Mouse (Mus musculus) cerebellum, adult 11-12 months (tissue): ENCODE results near the gene Cadps.

ENCODE experiments used
- DNase-seq: peaks from one replicate; pipeline ENCODE4 v3.0.0; 2022

Cadps gene

DNA sequence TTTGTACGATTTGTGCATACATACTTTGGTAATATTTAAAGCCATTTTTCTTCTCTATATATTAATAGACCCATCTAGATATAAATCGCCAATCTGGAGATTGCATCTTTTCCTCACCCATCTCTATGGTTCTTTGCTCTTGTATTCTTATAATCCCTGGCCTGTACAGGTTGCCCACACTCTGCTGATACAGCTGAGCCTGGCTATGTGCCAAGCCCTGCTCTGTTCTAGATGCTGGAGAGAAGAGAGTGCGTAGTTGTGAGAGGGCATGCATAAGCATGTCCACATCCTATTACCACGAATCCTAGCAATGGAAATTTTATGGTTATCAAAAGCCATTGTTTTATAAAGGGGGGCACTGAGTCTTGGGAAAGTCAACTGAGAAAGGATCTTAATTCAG is 360.7 kb downstream of the Cadps start:
- DNase-seq: no peak

DNA sequence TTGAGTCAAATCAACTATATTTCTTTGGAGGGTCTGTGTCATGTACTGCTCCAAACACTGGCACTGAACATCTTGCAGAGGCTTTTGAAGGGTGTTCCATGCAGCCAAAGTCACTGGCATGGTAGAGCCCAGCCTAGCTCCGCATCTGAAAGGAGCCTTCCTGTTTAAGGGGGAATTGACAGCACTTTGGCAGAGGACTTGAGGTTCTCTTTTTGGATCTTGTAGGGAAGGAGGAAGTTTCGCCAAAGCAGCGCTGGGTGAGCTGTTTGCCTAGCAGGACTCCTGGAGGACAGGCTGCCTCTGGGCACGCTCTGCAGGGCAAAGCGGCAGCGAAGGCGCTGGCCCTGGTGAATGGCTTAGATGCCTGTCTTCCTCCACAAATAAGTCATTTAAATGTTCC is 363.2 kb downstream of the Cadps start:
- DNase-seq: no peak

DNA sequence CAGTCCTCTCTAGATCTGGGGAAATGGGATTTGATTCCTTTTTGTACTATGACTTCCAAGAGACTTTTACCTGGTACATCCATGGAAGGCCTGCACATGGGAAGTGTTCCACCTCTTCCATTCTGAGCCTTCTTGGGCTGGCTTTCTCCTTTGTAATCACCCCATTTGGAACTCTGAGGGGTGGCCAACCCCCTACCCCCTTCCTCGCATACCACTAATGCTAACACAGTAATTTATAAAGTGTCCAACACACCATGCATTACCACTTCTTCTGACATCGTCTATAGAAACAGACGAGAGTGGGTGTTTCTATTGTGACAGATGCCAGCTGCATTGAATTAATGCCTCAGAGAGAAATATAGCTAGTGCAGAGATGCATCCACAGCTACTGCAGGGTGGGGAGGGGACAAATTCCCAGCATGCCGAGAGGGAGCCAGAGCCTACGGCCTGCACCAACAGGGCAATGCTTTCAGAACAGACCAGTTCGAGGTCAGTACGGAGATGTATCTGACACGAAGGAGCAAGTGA is 367.8 kb downstream of the Cadps start:
- DNase-seq: no peak

DNA sequence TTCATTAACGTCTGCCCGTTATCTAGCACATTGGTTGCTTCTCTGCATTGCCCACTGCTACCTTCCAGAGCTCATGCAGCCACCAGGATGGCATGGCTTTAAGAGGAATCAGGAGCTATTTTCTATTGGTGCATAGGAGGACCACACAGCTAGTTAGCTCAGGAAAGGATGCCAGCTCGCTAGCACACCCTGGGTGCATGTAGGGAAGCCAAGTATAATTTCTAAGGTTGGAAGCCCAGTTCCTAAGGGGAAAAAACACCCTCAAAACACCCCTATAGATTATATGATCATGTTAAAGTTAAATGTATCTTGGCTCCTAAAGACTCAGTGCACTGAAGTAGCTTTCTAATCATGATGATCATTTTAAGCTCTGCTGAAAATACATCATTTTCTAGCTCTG is 372.1 kb downstream of the Cadps start:
- DNase-seq: no peak

DNA sequence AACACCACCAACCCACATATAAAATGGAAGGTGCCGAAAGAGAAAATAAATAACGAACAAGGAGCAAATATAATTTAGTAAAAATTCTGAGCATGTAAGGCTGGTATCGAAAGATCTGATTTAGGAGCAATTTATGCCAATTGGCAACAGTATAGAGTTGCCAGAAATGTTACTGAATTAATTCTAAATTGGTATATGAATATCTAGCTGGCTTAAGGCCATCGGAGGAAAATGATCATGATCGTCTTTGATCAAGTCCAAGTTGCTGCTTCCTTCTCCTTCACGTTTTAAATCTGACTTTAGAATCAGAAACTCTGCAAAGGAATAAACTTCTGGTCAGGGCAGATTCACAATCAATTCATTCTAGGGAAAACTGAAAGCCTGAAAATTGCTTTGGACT is 374.0 kb downstream of the Cadps start:
- DNase-seq: no peak

DNA sequence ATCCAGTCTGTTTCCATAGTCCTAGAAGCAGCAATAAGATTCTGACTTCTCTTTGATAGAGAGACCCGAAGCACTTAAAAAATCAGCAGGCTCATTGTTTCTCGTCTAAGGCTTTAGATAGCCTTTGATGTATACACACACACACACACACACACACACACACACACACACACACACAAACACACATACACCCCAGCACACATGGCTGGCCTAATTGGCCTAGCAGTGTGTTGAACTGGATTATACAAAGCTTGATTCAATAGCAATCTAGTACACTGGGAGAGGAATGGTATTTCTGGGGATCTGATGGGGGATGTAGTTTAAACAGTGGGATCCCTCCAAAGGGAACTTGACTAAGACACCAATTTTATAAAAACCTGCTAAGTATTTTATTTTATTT is 381.9 kb downstream of the Cadps start:
- DNase-seq: no peak

DNA sequence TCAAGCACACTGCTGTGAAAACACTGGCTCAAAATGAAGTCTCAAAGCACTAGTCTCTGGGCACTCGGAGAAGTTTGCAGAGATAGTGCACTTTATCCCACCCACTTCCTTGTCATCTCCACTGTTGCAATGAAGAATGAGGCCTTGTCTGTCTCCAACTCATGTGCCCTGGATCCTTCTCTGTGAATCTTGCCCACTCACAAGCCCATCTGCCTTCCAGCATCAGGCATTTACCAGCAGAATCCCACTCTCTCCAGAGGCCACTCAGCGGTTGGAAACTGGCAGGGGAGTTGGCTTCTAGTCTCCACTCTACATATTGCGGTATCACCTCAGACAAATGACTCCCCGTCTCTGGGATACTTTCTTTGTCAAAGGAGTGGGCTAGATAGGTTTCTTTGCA is 384.9 kb downstream of the Cadps start:
- no peak for DNase-seq

DNA sequence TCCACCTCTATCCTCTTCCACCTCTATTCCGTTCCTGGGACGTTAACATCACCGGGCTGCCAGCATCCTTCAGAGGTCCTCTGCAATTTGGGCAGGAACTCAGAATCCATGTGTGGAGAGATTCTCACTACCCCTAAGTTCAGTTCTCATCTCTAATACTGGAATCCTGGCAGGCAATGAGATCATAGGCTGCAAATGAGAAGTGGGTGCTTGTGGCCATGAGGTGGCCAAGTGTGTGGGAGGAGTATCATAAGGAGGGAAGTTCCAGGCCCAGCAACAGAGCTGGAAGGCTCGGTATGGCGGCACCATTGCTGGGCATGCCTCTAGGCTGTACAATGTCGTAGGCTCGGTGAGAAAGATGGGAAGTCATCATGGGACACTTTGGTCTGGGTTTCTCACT is 385.5 kb downstream of the Cadps start:
- DNase-seq: no peak

DNA sequence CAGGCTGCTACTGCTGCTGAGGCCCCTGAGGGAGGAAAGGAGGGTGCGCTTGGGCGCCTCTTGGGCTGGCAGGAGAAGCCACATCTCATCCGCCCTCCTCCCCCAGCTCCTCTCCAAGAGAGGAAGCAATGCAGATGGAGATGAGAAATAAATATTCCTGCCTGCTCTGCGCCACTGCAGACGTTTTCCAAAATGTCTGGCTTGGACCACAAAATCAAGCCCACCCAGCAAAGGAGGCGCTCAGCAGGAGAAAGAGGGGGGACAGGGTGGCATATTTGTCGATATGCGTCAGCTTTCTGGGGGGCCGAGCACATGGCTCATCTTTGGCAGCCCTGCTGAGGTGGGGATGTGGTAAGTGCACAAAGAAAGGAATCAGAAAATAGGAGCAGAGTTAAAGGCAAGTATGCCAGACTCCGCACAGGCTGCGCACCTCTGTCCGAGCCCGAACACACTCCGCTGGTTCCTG is 385.9 kb downstream of the Cadps start:
- DNase-seq: no peak

DNA sequence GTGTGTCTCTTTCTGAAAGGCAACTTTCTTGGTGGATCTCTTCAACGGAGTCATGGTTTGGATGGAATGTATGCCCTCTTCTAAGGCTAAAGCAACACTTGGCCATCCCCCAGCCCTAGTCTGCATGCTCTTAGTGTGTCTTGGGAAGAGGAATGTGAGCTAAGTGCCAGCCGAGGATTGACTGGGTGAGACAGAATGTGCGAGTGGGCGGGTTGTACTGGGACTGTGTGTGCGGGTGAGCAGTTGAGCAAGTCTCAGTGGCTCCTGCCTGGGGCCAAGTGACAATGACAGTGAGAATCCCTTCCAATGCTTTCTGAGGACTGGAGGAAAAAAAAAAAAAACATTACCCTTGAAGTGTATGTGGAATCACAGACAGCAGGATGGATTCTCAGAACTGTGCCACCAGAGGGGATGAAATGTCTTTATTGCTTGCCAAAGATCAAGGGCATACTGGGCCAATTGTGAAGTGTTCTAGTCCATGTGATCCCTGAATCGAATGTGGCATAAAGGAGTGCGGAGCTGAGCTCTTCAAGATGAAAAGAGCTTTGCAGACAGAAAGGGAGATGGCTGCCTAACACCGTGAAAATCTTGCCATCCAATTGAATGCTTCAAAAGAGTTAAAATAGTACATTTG is 394.7 kb downstream of the Cadps start:
- DNase-seq: no peak

DNA sequence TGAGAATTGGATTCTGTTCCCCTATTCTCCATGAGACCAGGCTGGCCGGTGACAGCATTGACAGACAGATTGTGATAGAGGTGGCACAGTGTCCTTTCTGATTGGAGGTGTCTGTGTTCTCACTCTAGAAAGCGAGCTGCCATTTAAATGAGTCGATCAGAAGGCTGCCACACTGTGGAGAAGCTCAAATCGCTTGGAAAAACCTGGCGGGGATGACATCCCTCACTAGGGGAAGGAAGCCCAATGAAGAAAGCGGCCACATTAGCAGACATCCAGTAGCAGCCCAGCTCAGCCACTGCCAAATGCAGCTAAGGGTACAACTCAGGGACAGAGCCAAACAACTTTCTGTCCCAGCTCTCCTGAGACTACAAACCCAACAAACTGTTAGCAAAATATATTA is 397.6 kb downstream of the Cadps start:
- no peak for DNase-seq

DNA sequence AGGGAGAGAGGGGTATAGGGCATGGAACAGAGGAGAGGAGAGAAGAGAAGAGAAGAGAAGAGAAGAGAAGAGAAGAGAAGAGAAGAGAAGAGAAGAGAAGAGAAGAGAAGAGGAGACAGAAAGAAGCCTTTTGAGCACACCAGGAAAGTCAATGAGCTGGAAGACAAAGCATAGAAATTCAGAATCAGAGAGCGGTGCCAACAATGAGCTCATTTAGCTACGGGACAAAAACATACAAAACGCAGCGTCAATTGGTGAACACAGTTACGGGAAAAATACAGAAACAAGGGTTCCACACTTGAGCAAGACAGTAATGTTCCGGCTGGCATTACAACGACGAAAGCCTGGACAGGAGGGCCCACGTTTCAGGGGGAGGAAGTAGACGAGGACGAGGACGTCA is 412.6 kb downstream of the Cadps start:
- no peak for DNase-seq

DNA sequence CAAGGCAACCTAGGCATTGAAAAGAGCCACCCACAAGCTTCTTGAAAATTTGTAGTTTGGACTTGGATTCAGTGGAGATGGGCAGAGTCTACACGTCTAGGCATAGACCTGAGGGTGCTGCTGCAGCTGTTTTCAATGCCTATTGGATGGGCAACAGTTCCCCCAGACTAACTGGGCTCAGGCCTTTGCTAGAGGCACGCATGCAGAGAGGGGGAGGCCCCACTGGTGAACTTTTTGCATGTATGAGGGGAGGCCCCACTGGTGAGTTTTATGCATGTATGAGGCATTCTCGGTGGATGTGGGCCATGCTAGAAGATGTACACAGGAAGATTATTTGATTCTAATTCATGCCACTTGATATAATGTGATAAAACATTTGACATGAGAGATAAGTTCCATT is 413.1 kb downstream of the Cadps start:
- no peak for DNase-seq

DNA sequence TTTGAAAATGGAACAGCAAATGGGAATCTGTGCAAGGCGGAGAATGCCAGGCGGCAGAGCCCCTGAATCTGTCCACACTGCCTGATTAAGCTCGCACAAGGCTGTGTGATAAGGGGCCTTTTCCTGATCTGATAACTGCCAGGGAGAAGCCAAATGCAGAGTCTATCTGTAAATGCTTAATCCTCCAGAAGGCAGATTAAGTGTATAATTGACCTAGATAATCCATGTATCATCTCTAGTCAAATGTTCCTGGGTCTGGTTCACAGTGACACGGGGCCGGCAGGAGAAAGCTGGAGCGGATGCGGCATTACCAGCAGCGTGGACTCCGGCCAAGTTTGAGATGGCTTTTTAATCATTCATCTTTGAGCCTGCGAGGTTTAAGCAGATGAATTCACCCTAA is 416.3 kb downstream of the Cadps start:
- DNase-seq: peak; percentile 39

DNA sequence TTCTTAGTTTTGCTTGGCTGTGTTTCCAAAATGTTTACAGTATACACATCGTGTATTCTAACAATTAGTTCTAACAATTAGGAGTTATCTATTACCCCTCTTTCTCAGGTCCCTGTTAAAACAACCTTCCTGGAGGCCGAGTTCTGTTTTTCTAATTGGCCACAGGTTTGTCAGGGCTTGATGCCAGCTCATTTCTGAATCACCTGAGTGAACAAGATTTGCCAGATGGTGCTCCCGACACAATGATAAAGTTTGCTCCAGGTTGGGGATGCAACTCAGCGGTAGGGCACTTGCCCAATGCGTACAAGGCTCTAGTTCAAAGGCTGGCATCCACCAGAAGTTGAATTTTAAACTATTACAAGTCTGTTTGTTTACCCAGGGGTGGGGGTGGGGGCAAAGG is 417.7 kb downstream of the Cadps start:
- DNase-seq: peak; percentile 59

DNA sequence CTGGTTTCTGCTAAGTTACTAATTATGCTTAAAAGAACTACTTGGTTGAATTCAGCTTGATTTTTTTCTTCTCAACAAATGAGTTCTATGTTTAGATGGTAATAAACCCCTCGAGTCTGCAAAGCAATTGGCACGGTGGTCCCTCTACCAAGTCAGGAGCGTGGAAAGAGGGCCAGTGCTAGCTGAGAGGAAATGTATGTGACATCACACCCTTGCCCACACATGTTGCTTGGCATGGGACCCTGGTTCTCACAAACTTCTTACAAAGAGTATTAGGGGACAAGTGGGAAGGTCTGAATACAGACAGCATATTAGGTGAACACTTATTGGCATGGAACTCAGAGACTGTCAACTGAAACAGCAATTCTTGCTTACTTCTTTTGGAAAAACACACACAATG is 418.2 kb downstream of the Cadps start:
- DNase-seq: no peak

DNA sequence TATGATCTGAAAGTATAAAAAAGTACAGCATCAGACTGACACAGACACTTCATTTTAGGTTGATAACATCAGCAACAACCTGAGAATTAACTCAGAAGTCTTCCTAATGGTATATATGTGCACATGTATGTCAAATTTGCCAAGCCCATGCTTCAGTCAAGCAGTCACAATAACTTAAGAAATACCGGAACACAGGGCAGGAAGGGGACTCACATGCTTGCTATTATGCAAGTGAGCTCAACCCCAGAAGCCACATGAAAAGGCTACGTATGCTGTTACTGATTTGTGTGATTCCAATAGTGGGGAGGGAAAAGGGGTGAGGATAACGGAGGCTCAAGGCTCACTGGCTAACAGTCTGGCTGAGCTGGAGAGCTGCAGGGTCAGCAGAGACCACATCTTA is 418.8 kb downstream of the Cadps start:
- no peak for DNase-seq

DNA sequence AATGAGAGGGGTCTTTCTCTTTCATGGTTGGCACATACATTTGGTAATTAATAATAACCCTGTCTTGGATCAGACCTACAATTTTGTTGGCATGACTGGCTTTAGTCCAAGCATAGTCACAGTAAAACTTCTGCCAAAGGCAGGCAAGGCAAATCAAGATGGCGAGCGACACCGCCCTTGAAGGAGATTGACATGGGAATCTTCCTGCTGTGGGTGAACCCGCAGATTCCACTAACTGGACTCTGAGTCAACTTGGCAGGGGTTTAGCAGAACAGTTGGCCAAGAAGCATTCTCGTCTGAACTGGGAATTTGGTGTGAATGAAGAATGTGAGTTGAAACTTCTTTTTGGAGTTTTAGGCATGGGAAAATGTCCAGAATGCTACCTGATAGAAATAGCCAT is 422.8 kb downstream of the Cadps start:
- no peak for DNase-seq

DNA sequence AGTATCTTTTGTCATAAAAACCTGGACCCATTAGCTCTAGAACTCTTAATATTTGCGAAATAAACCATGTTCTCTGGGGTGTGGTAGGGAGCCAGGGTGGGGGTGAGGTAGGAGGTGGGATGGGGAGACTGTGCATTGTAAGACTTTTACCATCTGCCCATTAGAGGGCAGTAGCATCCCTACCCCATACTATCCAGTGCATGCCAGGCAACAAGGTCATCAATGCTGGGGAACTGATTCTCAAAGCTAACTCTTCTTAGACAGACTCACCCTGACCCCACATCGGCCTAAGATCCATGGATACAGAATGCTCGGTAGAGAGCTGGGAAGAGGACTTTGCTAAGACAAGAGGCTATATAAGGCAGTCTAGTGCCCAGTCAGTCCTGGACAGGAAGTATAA is 425.3 kb downstream of the Cadps start:
- no peak for DNase-seq

DNA sequence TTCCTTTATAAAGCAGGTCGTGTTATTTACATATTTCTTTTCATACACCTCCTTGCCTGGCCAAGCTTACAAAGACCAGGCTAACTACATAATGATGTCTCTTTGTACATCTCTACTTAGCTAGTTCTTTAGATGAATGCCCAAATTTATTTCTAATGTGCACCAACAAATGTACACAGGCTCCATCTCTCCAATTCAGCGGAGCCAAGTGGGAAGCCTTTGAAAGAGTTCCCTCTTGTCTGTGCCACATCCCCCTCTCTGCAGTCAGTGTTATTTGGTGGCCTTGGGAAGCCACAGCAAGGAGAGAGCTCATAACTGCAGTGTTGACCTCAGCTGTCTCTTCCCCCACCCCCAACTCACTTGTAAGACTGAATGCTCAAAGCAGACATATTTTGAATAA is 428.6 kb downstream of the Cadps start:
- no peak for DNase-seq

DNA sequence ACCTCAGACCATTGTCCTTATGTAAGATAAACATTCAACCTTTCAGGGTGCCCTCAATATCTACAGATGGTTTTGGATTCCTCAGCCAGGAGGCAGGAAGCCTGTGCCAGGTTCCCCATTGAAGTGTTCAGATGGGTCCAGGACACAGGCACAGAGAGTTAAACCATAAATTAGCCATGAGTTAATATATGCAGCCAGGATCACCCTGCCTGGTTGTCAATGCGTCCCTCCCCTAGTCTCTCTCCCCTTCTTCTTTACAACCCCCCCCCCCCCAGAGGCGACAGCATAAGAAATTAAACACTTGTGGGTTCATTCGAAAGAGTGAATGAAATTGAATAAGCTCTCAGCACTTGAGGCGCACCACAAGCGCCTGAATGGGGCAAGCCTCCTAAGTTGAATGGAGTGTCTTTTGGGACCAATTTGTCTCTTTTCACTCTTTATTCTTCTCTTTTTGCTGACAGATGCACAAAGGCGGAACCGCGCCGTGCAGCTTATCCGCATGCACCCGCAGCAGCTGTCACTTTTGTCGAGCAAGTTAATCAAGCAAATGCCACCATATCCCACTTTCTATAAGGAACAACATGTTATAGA is 429.5 kb downstream of the Cadps start:
- DNase-seq: peak; percentile 61

DNA sequence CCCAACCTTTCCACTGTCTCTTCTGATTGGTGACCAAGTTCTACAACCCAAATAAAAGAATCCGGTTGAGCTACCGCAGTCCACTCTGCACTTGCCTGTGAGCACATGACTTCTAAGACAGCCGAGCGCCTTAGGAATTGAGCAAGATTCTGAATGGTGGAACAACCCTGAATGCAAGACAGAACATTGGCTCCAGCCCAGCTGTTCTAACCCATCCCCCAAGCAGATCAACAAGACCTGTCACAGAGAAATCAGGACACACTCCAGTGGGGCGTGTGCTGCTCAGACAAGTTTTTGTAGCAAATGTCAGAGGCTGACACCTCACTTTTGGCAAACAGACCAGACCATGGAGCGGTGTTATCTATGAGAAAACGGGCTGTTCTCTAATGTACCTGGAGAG is 431.7 kb downstream of the Cadps start:
- no peak for DNase-seq

DNA sequence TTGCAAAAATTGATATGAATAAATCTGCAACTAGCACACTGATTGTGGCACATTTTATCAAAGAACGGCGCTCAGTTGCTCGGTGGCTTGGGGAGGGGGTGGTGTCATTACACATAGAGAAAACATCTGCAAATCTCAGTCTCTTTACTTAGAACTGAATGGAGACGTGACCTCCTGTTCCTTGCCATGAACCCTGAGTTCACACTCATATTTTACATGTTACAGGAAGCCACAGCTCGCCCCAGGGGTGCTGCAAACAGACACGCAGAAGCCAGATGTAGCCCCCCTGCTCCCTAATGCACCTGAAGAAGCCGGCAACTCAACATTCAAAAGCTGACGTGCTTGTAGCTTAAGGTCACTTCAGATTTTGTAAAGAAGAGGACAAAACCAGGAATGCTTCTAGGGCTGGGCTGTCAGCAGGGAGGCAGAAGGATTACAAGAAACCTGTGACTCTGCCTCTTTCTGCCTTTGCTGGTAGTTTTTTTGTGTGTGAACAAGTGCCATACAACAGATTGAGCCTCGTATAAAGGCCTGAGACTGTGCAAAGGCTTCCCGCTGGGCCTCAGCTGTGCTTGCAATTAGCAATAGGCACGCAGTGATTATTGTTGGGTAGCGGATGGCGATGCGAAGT is 434.0 kb downstream of the Cadps start:
- peak; percentile 79 for DNase-seq

DNA sequence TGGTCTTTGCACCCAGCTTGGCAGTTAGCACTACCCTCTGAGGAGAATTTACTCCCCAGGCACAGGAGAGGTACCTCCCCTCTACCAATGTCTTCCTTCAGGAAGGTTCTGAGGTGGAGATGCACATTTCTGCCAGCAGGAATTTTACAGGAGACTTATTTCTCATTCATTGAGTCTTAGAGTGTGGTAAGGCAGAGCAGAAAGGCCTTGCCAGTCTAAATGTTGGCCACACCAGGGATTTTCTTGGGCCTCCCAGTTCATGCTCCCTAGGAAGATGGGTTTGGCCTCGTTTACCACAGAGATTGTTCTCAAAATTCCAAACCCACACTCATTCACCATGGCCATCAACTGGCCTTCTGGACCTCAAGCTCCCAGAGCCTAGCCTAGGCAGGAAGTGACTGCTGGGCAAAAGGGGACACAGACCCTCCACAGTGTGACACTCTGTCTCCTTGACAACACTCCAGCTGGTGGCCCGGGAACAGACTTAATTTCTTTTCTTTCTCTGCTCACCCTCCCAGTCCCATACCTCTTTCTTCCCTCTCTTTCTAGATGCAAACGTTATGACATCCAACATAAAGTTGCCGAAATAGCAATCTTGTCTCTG is 434.6 kb downstream of the Cadps start:
- DNase-seq: no peak
